Mouse (Mus musculus): ENCODE measurements around the gene Phc3.

Gene Phc3

DNA sequence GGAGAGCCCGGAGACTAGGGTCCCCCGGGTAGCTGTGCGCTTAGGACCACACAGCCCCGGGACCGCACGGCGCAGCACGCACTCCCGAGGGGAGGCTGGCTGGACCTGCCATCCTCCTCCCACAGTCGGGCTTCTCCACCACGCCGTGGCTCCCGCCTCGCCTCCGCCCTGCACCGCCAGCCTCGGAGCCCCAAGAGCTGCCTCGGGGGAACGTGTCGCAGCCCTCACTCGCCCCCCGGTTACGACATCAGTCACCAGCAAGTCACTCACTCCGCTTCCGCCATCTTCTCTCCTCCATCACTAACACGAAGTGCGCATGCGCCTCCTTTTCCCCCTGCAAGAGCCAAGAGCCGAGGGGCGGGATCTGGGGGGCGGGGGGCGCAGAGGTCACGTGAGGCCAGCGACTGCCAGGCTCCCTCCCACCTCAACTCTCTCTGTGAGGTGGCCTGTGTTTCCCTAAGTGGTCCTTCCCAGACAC lies at the start of gene Phc3:
Gene Phc3, minus strand, starts transcription at position 312 of the 478 bp plus-strand sequence.
- peak; percentile 95 to 96 for DNase-seq

DNA sequence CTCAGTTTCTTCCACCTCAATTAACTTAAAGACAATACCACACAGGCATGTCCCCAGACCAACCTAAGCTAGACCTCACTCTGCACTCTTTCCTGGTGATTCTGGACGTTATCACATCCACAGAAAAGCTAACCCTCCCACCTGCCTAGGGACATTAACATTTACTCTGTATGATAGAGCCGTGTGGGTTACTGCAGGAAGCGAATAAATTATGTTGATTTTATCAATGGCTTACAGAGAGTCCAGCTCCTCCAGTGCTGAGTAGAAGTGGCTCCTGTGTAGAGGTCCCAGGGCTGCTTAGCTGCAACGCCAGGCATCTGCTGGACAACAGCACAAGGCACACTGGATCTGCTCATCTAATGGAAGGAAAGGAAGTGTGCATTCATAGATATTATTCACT lies 48.4 kb upstream of the Phc3 start:
- no peak for DNase-seq

- DNase-seq, result no peak
Observed at GRCm38 (mm10) chr3:31016594-31017196, 47.5 kb upstream of the Phc3 start.

DNA sequence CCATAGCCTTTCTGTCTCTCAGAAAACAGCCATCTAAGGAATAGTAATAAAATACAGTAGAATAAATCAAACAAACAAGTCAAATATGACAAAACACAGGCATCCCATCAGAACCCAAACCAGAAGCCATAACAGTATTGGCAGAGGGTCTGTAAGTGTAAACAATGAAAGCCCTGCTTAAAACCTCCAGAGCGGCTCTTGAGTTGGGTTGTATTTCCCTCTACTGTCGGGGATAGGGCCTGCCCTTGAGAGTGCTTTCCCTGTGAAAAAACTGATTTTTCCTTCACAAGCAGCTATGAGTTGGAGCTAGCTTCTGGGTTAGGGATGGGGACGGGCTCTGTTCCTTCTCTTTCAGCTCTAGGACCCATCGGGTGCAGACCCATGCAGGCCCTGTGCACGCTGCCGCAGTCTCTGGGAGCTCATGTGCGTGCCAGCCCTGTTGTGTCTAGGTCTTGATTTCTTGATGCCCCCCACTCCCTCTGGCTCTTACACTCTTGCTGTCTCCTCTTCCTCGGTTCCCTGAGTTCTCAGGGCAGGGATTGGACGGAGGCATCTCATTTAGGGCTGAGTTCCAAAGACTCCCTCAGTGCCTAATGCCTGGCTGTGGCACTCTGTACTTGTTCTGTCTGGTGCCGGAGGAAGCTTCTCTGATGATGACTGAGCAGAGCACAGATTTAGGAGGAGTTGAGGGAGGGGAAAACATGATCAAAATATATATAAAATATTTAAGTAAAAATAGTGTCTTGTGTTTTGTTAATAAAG lies 46.6 kb upstream of the Phc3 start:
- DNase-seq, result no peak

- no peak for DNase-seq
Observed at GRCm38 (mm10) chr3:31014374-31014773, 45.2 kb upstream of the Phc3 start.

GRCm38 (mm10) chr3:31004320-31005209 lies 35.4 kb upstream of the Phc3 start:
- DNase-seq, result no peak

DNA sequence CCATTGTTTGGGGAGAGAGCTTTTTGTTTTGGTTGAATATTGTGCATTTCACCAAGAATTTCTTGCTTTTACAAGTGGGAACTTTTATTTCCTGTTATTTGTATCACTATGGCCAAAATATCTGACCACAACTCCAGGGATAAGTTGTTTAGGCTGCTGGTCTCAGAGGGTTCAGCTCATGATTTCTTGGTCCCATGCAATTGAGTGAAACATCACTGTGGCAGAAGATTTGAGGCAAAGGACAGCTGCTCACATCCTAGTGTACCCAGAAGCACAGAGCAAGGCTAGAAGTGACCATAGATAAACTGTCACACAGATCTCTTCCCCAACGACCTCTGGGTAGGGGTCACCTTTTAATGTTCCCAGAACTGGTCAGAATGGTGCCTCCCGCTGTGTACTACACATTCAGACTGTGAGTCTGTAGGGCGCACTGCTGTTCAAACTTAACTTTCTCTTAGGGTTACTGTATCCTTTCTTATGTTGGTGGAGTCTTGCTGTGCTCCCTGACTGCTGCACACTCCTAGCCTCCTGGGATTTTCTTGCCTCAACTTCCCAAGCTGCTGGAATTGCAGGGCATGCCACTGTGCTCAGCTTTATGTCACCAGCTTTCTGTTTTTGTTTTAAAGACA lies 31.9 kb upstream of the Phc3 start:
- no peak for DNase-seq

GRCm38 (mm10) chr3:31000018-31000407 lies 30.8 kb upstream of the Phc3 start:
- DNase-seq, result no peak

DNA sequence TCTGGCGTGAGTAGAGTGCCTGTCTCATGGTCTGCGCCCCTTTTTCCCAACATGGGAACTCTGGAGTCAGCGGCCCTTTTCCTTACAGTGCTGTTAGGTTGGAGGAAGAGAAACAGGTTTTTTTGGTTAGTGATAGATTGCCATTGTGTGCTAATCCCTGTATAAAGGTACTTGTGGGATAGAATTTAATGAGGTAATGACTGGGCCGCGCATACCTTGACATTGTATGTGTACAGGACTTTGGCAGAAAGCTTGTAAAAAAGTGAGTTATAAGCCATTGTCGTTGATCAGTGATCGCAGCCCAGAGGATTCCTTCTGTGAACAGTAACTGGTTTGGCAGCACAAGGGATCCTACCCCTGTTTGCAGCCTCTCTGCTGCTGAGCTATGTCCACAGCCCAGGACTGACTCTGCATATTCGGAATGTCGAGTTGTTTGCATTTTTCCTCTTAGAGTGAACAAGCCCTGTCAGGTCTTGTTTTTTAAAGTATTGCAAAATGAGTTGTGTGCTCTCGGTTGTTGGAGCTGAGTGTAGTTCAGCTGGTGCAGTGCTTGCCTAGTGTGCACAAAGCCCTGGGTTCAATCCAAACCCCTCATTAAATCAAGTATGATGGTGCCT lies 30.3 kb upstream of the Phc3 start:
- DNase-seq, result no peak

GRCm38 (mm10) chr3:30996688-30997014 lies 27.4 kb upstream of the Phc3 start:
- no peak for DNase-seq

- peak in 1 of 2 experiments; percentile 36 for DNase-seq
Observed at GRCm38 (mm10) chr3:30995899-30996687, 26.9 kb upstream of the Phc3 start.

DNA sequence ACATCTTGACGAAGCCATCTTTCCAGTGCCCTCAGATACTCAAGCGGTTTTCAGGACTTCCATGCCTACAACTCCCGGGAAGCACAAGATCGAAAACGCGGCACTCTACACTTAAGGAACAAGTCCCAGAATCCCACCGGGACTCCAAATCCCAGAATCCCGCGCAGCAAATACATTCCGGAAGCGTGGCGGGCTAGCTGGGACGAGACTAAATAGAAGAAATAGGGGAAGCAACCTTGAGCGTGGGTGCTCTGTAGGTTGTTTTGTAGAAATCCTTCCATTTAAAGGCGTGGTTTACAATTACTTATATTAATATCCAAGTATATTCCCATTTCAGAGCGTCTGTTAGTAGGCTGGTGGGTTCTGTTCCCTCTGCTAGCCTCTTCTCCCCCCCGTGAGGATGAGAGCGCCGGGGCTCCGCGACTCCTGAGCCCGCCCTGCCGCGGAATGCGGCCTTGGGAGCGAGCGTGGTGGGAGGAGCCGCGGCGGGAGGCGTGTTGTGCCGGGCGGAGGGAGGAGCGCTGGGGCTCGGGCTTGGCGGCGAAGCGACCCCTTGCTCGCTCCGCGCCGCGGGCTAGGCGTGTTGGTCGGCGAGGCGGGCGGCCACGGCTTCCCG lies 26.2 kb upstream of the Phc3 start, which contains the start of gene Prkci:
Gene Prkci, plus strand, starts transcription at position 465 of the 616 bp plus-strand sequence.
- DNase-seq, result peak; percentile 92 to 96

- no peak for DNase-seq
Observed at GRCm38 (mm10) chr3:30994859-30995258, 25.6 kb upstream of the Phc3 start.

DNA sequence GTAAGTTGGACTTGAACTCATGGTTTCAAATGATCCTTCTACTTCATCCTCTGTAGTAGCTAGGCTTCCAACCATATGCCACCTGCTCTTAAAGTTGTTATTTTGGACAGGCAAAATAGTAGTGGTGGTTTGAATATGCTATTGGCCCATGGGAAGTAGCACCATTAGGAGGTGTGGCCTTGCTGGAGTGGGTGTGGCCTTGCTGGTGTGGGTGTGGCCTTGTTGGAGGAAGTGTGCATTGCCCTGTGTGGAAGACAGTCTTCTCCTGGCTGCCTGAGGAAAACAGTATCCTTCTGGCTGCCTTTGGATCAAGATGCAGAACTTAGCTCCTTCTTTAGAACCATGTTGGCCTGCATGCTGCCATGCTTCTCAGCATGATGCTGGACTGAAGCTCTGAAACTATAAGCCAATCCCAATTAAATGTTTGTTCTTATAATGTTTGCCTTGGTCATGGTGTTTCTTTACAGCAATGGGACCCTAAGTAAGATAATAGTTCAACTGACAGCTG lies 23.9 kb upstream of the Phc3 start:
- no peak for DNase-seq

- DNase-seq, result no peak
Observed at GRCm38 (mm10) chr3:30992161-30992560, 22.9 kb upstream of the Phc3 start.

GRCm38 (mm10) chr3:30987396-30988318 lies 18.4 kb upstream of the Phc3 start:
- DNase-seq, result no peak

GRCm38 (mm10) chr3:30982924-30983536 lies 13.8 kb upstream of the Phc3 start:
- DNase-seq, result no peak

DNA sequence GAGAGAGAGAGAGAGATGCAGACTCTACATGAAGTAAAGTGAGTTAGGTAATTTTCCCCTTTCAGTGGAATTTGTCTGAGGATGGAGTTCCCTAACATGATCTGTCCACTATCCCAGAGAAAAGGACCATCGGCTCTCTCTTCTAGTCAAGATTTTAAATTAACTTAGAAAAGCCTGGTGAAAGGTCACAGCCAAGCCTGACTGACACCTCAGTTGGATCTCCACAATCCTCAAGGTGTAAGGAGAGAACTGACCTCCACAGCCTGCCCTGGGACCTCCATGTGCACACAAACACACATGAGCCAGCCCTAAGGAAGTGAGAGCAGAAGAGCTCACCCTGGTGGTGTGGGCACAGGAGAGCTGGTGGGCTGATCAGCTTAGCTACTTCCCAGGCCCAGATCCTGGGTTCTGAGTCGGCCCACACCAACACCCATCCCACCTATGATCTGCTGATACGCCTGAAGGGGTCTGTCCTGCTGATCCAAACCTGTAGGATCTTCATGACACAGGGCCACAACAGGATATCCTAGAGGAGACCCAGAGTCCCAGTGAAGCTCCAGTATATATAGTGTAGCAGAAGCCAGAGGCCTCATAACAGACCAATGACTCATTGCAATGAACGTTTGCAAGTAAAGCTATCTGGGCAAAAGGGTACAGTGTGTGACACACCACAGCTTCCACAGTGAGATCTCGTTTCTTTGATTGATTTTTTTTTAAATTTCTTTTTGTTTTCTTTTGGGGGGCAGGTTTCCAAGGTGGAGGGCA lies 12.6 kb upstream of the Phc3 start:
- DNase-seq, result peak; percentile 21 to 45

Measured in kidney, postnatal 25 days (tissue).